1 mouse cellular context compared by ENCODE assay signal in the genomic region with DNA sequence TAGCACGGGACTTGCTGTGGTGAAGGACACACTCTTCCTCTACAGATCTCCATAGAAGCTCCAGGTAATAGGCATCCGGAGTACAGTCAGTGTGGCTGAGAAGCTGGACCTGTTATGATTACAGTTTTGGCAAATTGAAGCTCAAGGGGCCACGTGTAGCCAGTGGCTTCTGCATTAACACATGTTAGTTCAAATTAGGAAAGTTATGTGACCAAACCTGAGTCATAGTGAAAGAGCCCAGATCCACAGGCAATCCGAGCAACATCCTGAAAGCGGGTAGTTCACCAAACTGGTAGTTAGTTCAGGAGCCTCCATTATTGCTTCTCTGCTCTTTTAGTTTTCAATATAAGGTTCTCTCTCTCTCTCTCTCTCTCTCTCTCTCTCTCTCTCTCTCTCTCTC.
TF ChIP-seq lines count a peak whose summit lies in the region.

No protein-coding gene starts in this region.

TF ChIP-seq in CH12.LX, 34 proteins besides CTCF, POLR2A, EP300 and RAD21 (continued from another document):
- TF ChIP-seq ZKSCAN1 (IDR thresholded peaks at IDR 0.05; ENCODE audit: borderline replicate concordance, low read depth, low read length) (no peak), MYC (IDR thresholded peaks at IDR 0.05; ENCODE audit: low read depth, low read length) (peak; percentile 95), NRF1 (IDR thresholded peaks at IDR 0.05; ENCODE audit: low read depth, low read length) (no peak), JUN (IDR thresholded peaks at IDR 0.05; ENCODE audit: insufficient read depth, low read depth, low read length) (peak; percentile 64), ELF1 (IDR thresholded peaks at IDR 0.05; ENCODE audit: low read depth, low read length) (no peak), NELFE (IDR thresholded peaks at IDR 0.05; ENCODE audit: low read depth, low read length) (no peak), MEF2A (IDR thresholded peaks at IDR 0.05; ENCODE audit: borderline replicate concordance, low read depth, low read length) (peak; percentile 84; the same call in 1 of the 2 replicates), ETS1 (conservative IDR thresholded peaks at IDR 0.05; ENCODE audit: low read depth, low read length) (peak; percentile 67), USF1 (IDR thresholded peaks at IDR 0.05; ENCODE audit: low read depth, low read length) (no peak), IRF4 (IDR thresholded peaks at IDR 0.05; ENCODE audit: low read depth, low read length) (peak; percentile 90), MAX (IDR thresholded peaks at IDR 0.05; ENCODE audit: low read length) (peak; percentile 94), USF2 (conservative IDR thresholded peaks at IDR 0.05; ENCODE audit: low read depth, low read length) (no peak), SMC3 (IDR thresholded peaks at IDR 0.05; ENCODE audit: low read depth, low read length) (no peak)
